Mouse (Mus musculus): Measurements from ENCODE around the gene Akr1b3. TPM values are rescaled to one million over a fixed set of nuclear protein-coding genes. Genes with fewer than 3 reads are reported as not detected.

Akr1b3 gene
- 110 and 122 TPM in 2 replicates for total RNA-seq (2012; rRNA removed)
- 100 to 1,000 TPM; 151 to 532 TPM for polyA plus RNA-seq (2012; ENCODE audit: insufficient read depth in 1 of 2, insufficient read length in 2 of 2, low read depth in 1 of 2, low replicate concordance in 2 of 2, missing spikeins in 1 of 2)

DNA sequence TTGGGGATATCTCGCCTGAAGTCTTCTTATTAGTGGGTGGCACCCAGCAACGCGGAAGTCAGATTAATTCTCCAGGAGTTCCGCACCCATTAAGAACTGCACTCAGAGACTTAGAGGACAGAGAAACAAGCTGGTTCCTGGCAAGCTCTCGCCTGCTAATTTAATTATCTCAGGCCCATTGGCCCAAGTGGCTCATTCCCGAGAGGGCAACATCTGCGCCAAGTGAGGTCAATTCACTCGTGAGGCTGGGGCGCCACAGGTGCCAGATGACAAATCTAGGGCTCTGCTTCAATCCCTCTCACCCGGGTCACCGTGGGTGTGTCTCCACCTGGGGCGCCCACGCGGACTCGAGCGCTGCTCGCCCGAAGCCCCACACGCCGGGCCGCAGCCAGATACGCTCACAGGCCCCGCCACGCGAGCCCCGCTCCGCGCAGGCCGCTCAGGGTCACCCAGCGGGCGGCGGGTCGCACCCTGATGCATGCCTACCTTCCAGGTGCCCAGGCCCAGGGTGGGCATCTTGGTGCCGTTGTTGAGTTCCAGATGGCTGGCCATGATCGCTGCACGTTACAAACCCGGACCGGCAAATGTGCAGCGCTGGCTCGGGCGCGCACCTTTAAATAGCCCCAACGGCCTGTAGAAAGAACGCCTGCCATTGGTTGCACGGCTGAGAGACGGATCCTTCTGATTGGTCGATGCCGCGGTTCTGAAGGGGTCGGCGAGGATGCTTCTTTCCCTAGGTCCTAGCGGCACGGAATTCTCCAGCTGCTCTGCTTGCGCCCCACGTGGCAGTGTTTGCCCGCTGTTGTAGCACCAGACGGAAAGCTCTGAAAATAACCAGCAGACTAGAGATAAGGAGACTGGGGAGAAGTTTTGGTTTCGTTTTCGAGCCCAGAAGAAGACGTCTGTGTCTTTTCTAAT, at the start of gene Akr1b3:
TSS of gene Akr1b3 (minus strand) at position 625 of the 918 bp plus-strand sequence.
- Histone ChIP-seq H3K4me3 (ENCODE audit: control insufficient read depth in 1 of 2, insufficient read depth in 1 of 2, low read depth in 2 of 2, low read length in 2 of 2) (peak within 1 kb of the TSS; percentile 72 to 92), H3K79me2 (ENCODE audit: control insufficient read depth, insufficient read depth, low read length, poor library complexity) (peaks cover 11% of the 10 kb centered on the region), H3K27me3 (ENCODE audit: control insufficient read depth in 1 of 2, insufficient read depth in 2 of 2, low read length in 2 of 2) (no peaks in the 10 kb centered on the region), H3K36me3 (ENCODE audit: control insufficient read depth in 1 of 2, insufficient read depth in 2 of 2, low read length in 2 of 2) (peaks cover 0 to 5% of the 10 kb centered on the region in 2 experiments; a peak in 2 of 4 replicates), H3K27ac (ENCODE audit: control insufficient read depth, low read depth, low read length) (peak within 1 kb of the TSS; percentile 59), H3K9me3 (replicated peaks; ENCODE audit: insufficient read depth, low read length) (no peaks in the 10 kb centered on the region), H3K4me1 (ENCODE audit: control insufficient read depth in 1 of 2, insufficient read depth in 2 of 2, low read length in 2 of 2) (peaks cover 0 to 3% of the 10 kb centered on the region in 2 experiments; a peak in 1 of 4 replicates), H3K9ac (ENCODE audit: control insufficient read depth, low read depth, low read length, poor library complexity, severe bottlenecking) (peak within 1 kb of the TSS; percentile 79)
- DNase-seq (ENCODE audit: low read depth, low spot score): peak; percentile 97
- peak; percentile 97 for TF ChIP-seq MYC (IDR thresholded peaks at IDR 0.05; ENCODE audit: low read depth, low read length)
- TF ChIP-seq CTCF (IDR thresholded peaks at IDR 0.05 in 2 of 3, conservative IDR thresholded peaks at IDR 0.05 in 1 of 3; ENCODE audit: control insufficient read depth in 1 of 3, insufficient read depth in 1 of 3, low read depth in 2 of 3, low read length in 3 of 3, poor library complexity in 1 of 3, severe bottlenecking in 1 of 3): peak in 2 of 3 experiments; percentile 24 to 28; a peak in 3 of 6 replicates
- TF ChIP-seq UBTF (IDR thresholded peaks at IDR 0.05; ENCODE audit: borderline replicate concordance, insufficient read depth, low read depth, low read length): no peak
- TF ChIP-seq POLR2A (IDR thresholded peaks at IDR 0.05; ENCODE audit: control insufficient read depth in 1 of 2, insufficient read depth in 1 of 2, low read depth in 1 of 2, low read length in 2 of 2, poor library complexity in 1 of 2): peak; percentile 60 to 76; a peak in 3 of 4 replicates
- TF ChIP-seq USF1 (IDR thresholded peaks at IDR 0.05; ENCODE audit: low read depth, low read length): peak; percentile 81
- TF ChIP-seq MAZ (IDR thresholded peaks at IDR 0.05; ENCODE audit: low read depth, low read length): no peak
- peak; percentile 54; the same call in 1 of the 2 replicates for TF ChIP-seq MEF2A (IDR thresholded peaks at IDR 0.05; ENCODE audit: extremely low read depth, insufficient replicate concordance, low read depth, low read length, poor library complexity, severe bottlenecking)
- peak; percentile 99 for TF ChIP-seq SIN3A (IDR thresholded peaks at IDR 0.05; ENCODE audit: low read length)
- TF ChIP-seq EP300 (IDR thresholded peaks at IDR 0.05; ENCODE audit: low read depth in 1 of 2, low read length in 2 of 2): peak in 1 of 2 experiments; percentile 43; a peak in 2 of 4 replicates
- TF ChIP-seq NRF1 (IDR thresholded peaks at IDR 0.05; ENCODE audit: insufficient read depth, low read depth, low read length, poor library complexity, severe bottlenecking): no peak
- no peak for TF ChIP-seq POLR2AphosphoS5 (IDR thresholded peaks at IDR 0.05; ENCODE audit: borderline replicate concordance, low read depth, low read length)
- no peak for TF ChIP-seq GABPA (IDR thresholded peaks at IDR 0.05; ENCODE audit: low read depth, low read length)
- TF ChIP-seq MXI1 (IDR thresholded peaks at IDR 0.05; ENCODE audit: low read depth, low read length): peak; percentile 99
- TF ChIP-seq ETS1 (IDR thresholded peaks at IDR 0.05; ENCODE audit: low read depth, low read length): peak; percentile 100
- peak; percentile 60 for TF ChIP-seq HCFC1 (IDR thresholded peaks at IDR 0.05; ENCODE audit: low read depth, low read length)
- TF ChIP-seq ZMIZ1 (IDR thresholded peaks at IDR 0.05; ENCODE audit: low read depth, low read length): no peak
- no peak for TF ChIP-seq JUND (IDR thresholded peaks at IDR 0.05; ENCODE audit: low read depth, low read length)
- no peak for TF ChIP-seq CHD2 (IDR thresholded peaks at IDR 0.05; ENCODE audit: low read length)
- no peak for TF ChIP-seq TAL1 (IDR thresholded peaks at IDR 0.05; ENCODE audit: low read length)
- TF ChIP-seq E2F4 (IDR thresholded peaks at IDR 0.05; ENCODE audit: borderline replicate concordance, low read depth, low read length): no peak
- peak; percentile 30; the same call in 1 of the 2 replicates for TF ChIP-seq TCF12 (IDR thresholded peaks at IDR 0.05; ENCODE audit: low read depth, low read length)
- TF ChIP-seq MYB (IDR thresholded peaks at IDR 0.05; ENCODE audit: low read depth, low read length): no peak
- peak; percentile 24; the same call in 1 of the 2 replicates for TF ChIP-seq RCOR1 (IDR thresholded peaks at IDR 0.05; ENCODE audit: low read depth, low read length)
- no peak for TF ChIP-seq MAFK (IDR thresholded peaks at IDR 0.05; ENCODE audit: borderline replicate concordance, low read depth, low read length)
- no peak for TF ChIP-seq USF2 (IDR thresholded peaks at IDR 0.05; ENCODE audit: borderline replicate concordance in 1 of 2, insufficient read depth in 1 of 2, low read depth in 1 of 2, low read length in 2 of 2)
- peak; percentile 44; the same call in 1 of the 2 replicates for TF ChIP-seq NELFE (IDR thresholded peaks at IDR 0.05; ENCODE audit: low read depth, low read length)
- TF ChIP-seq ZC3H11A (IDR thresholded peaks at IDR 0.05; ENCODE audit: low read depth, low read length): no peak
- TF ChIP-seq MAX (IDR thresholded peaks at IDR 0.05; ENCODE audit: low read length): peak; percentile 98
- no peak for TF ChIP-seq POLR2AphosphoS2 (IDR thresholded peaks at IDR 0.05; ENCODE audit: low read length)
- TF ChIP-seq SMC3 (IDR thresholded peaks at IDR 0.05; ENCODE audit: low read depth, low read length): no peak
- no peak for TF ChIP-seq ZNF384 (IDR thresholded peaks at IDR 0.05; ENCODE audit: low read depth, low read length)
- TF ChIP-seq RAD21 (IDR thresholded peaks at IDR 0.05; ENCODE audit: low read depth, low read length): no peak
- no peak for TF ChIP-seq ZKSCAN1 (IDR thresholded peaks at IDR 0.05; ENCODE audit: low read depth, low read length)
- peak; percentile 90 for TF ChIP-seq ELF1 (IDR thresholded peaks at IDR 0.05; ENCODE audit: low read depth, low read length)

All from MEL (cell line).